24 mouse cellular contexts compared by ENCODE assay signal in genomic region chr11:118939731-118940130, GRCm38 (mm10). TPM values are rescaled to one million over a fixed set of nuclear protein-coding genes. Genes with fewer than 3 reads are reported as not detected.
A peak's percentile ranks its signal among the peaks of the same experiment; 100 is the strongest.
DNase-seq lines count a peak whose midpoint lies in the region; ATAC-seq and TF ChIP-seq lines count a peak whose summit lies in the region.
"Had no signal": no experiment of that assay in that cellular context is flagged by ENCODE, and none has a peak within 500 bp of the region (broad histone marks: within the 10 kb centered on the region; RNA-seq: fewer than 3 reads in every experiment).

No protein-coding gene starts in this region.

- no peak for ATAC-seq in forebrain, embryonic 14.5 days
- ATAC-seq in forebrain, embryonic 16.5 days: no peak

- 87% methylated on average over 4 of the region's 4 CpGs for WGBS in forebrain, embryonic 14.5 days
- 83% methylated on average over 4 of the region's 4 CpGs for WGBS in forebrain, embryonic 16.5 days

- no peaks in the 10 kb centered on the region for H3K9me3 ChIP-seq in forebrain, embryonic 14.5 days (replicated peaks; ENCODE audit: control insufficient read depth, low read length)
- no peaks in the 10 kb centered on the region for H3K9me3 ChIP-seq in forebrain, embryonic 16.5 days (ENCODE audit: control insufficient read depth, low read length)
- H3K9me3 ChIP-seq: embryonic facial prominence, embryonic 13.5 days; embryonic facial prominence, embryonic 15.5 days; forebrain, embryonic 10.5 days; forebrain, embryonic 12.5 days; forebrain, embryonic 15.5 days had no signal

- no peak overlapping the region for H3K4me3 ChIP-seq in forebrain, embryonic 14.5 days (ENCODE audit: low read depth, low read length)
- no peak overlapping the region for H3K4me3 ChIP-seq in forebrain, embryonic 16.5 days (replicated peaks; ENCODE audit: low read length)
- no peak overlapping the region for H3K4me3 ChIP-seq in layer of hippocampus, adult 2 months
- H3K4me3 ChIP-seq: embryonic facial prominence, embryonic 13.5 days; embryonic facial prominence, embryonic 15.5 days; erythroblast, embryonic 14.5 days; forebrain, embryonic 10.5 days; forebrain, embryonic 12.5 days; forebrain, embryonic 15.5 days had no signal

- no peak for TF ChIP-seq CTCF in layer of hippocampus, adult 2 months (conservative IDR thresholded peaks at IDR 0.05)

- no peak overlapping the region for H3K4me2 ChIP-seq in forebrain, embryonic 14.5 days (ENCODE audit: low read length)
- H3K4me2 ChIP-seq in forebrain, embryonic 16.5 days (ENCODE audit: low read length): no peak overlapping the region
- H3K4me2 ChIP-seq: embryonic facial prominence, embryonic 13.5 days; embryonic facial prominence, embryonic 15.5 days; forebrain, embryonic 12.5 days had no signal

- H3K9ac ChIP-seq in forebrain, embryonic 14.5 days (ENCODE audit: low read length): no peak overlapping the region
- H3K9ac ChIP-seq in forebrain, embryonic 16.5 days (replicated peaks; ENCODE audit: low read depth, low read length): no peak overlapping the region
- H3K9ac ChIP-seq: embryonic facial prominence, embryonic 13.5 days; embryonic facial prominence, embryonic 15.5 days; forebrain, embryonic 12.5 days; forebrain, embryonic 15.5 days had no signal

- H3K36me3 ChIP-seq in forebrain, embryonic 14.5 days (ENCODE audit: control insufficient read depth, insufficient read depth, low read length): no peaks in the 10 kb centered on the region
- H3K36me3 ChIP-seq in forebrain, embryonic 16.5 days (ENCODE audit: control insufficient read depth, insufficient read depth): no peaks in the 10 kb centered on the region
- H3K36me3 ChIP-seq: embryonic facial prominence, embryonic 13.5 days; embryonic facial prominence, embryonic 15.5 days; forebrain, embryonic 10.5 days; forebrain, embryonic 12.5 days; forebrain, embryonic 15.5 days had no signal

- H3K27ac ChIP-seq in forebrain, embryonic 14.5 days (ENCODE audit: low read depth, low read length): peak overlapping the region; percentile 71; the same call in 1 of the 2 replicates
- no peak overlapping the region for H3K27ac ChIP-seq in forebrain, embryonic 16.5 days (ENCODE audit: low read length)
- peak overlapping the region; percentile 82; the same call in 1 of the 2 replicates for H3K27ac ChIP-seq in layer of hippocampus, adult 2 months
- H3K27ac ChIP-seq: embryonic facial prominence, embryonic 13.5 days; embryonic facial prominence, embryonic 15.5 days; forebrain, embryonic 12.5 days had no signal

- DNase-seq in forebrain, embryonic 14.5 days (ENCODE audit: low spot score): no peak
- no peak for DNase-seq in layer of hippocampus, adult 2 months (ENCODE audit: low spot score in 2 of 2)
- no peak for DNase-seq in layer of hippocampus, adult 11-12 months (ENCODE audit: low spot score)
- DNase-seq in right cerebral cortex, postnatal 14 days: peak; percentile 3
- DNase-seq in right cerebral cortex, postnatal 36 days (ENCODE audit: low spot score in 2 of 2): no peak
- DNase-seq: adrenal gland, adult 2 months; adrenal gland, postnatal 10 days; adrenal gland, postnatal 25 days; cerebellum, adult 11-12 months; embryo, embryonic 11 days had no signal

- no peaks in the 10 kb centered on the region for H3K27me3 ChIP-seq in forebrain, embryonic 14.5 days (replicated peaks; ENCODE audit: control insufficient read depth, insufficient read depth, low read length)
- 0 out of 2 replicates have a peak, but pooled peaks cover 2% of the 10 kb centered on the region for H3K27me3 ChIP-seq in forebrain, embryonic 16.5 days (replicated peaks; ENCODE audit: control insufficient read depth, insufficient read depth, low read length)
- H3K27me3 ChIP-seq: forebrain, embryonic 12.5 days; forebrain, embryonic 15.5 days had no signal

- H3K4me1 ChIP-seq in forebrain, embryonic 14.5 days (ENCODE audit: control insufficient read depth, insufficient read depth, low read length): peaks cover 19% of the 10 kb centered on the region
- peaks cover 16% of the 10 kb centered on the region for H3K4me1 ChIP-seq in forebrain, embryonic 16.5 days (replicated peaks; ENCODE audit: control insufficient read depth, insufficient read depth, low read length)
- H3K4me1 ChIP-seq: embryonic facial prominence, embryonic 13.5 days; embryonic facial prominence, embryonic 15.5 days had no signal

RNA-seq across cellular contexts. Expression of gene Rbfox3, which starts 28.3 kb away (rescaled TPM):
- polyA plus RNA-seq in forebrain, embryonic 14.5 days (2014; fragmentation: Nextera tagmentation; extraction: Ambion mirVana): 28.2 and 32.3 TPM in 2 replicates
- polyA plus RNA-seq in forebrain, embryonic 16.5 days (2015; fragmentation: Nextera tagmentation; extraction: Ambion mirVana): 46.4 and 56.3 TPM in 2 replicates
- total RNA-seq in layer of hippocampus, adult 2 months (2021): 100 to 1,000 TPM; 276 to 303 TPM
- total RNA-seq: common myeloid progenitor, adult 5-6 weeks; MEL had no signal
- polyA plus RNA-seq: C2C12 had no signal

RNA-seq across cellular contexts. Expression of gene Enpp7, which starts 48.3 kb away (rescaled TPM):
- polyA plus RNA-seq in forebrain, embryonic 14.5 days (2014; fragmentation: Nextera tagmentation; extraction: Ambion mirVana): not detected in 2 replicates
- polyA plus RNA-seq in forebrain, embryonic 16.5 days (2015; fragmentation: Nextera tagmentation; extraction: Ambion mirVana): not detected in 2 replicates
- not detected for total RNA-seq in layer of hippocampus, adult 2 months (2021)
- total RNA-seq: adrenal gland, adult 2 months; adrenal gland, postnatal 10 days; adrenal gland, postnatal 25 days; adrenal gland, postnatal 4 days; common myeloid progenitor, adult 5-6 weeks; ES-E14; MEL had no signal
- polyA plus RNA-seq: adrenal gland, adult 2 months; C2C12; cerebellum, adult 2 months; embryonic facial prominence, embryonic 11.5 days; embryonic facial prominence, embryonic 13.5 days; embryonic facial prominence, embryonic 15.5 days; erythroblast, embryonic 14.5 days; forebrain, embryonic 10.5 days; forebrain, embryonic 12.5 days; forebrain, embryonic 15.5 days had no signal
